Mouse (Mus musculus) MEL (cell line): ENCODE measurements at regions not wholly inside any gene's neighbourhood (a gene's known extent, or its start where the extent isn't known, plus 50 kb on each side); places are given as distances from the start of the nearest gene placed in this dataset.

Source experiments
- DNase-seq: peaks from one replicate; pipeline ENCODE4 v3.0.0; 2011; ENCODE audit warnings: low read depth, low spot score
- H3K27ac ChIP-seq: 2 replicates; pipeline ENCODE4 v1.5.1; 2012; ENCODE audit warnings: low read depth, mild to moderate bottlenecking, control low read depth, low read length, moderate library complexity; ENCODE audit not compliant: control insufficient read depth
- H3K27me3 ChIP-seq, 2 experiments: fragments of 150-350 bp in 1 of 2; sonication (generic) in 1 of 2; 2 replicates each; pipeline ENCODE4 v1.6.1; 2012; ENCODE audit warnings: low read length in 2 of 2, mild to moderate bottlenecking in 2 of 2, improper control_type of control experiment in 1 of 2, moderate library complexity in 1 of 2; ENCODE audit not compliant: insufficient read depth in 2 of 2, control insufficient read depth in 1 of 2
- H3K36me3 ChIP-seq, 2 experiments: 2 replicates each; pipeline ENCODE4 v1.6.1; 2012 to 2014; ENCODE audit warnings: low read length in 2 of 2, improper control_type of control experiment in 1 of 2, inconsistent platforms in 1 of 2, mild to moderate bottlenecking in 1 of 2; ENCODE audit not compliant: insufficient read depth in 2 of 2, control insufficient read depth in 1 of 2
- H3K4me1 ChIP-seq, 2 experiments: fragments of 150-350 bp in 1 of 2; sonication (generic) in 1 of 2; 2 replicates each; pipeline ENCODE4 v1.6.1; 2012; ENCODE audit warnings: low read length in 2 of 2, improper control_type of control experiment in 1 of 2, mild to moderate bottlenecking in 1 of 2; ENCODE audit not compliant: insufficient read depth in 2 of 2, control insufficient read depth in 1 of 2
- H3K4me3 ChIP-seq, 2 experiments: fragments of 150-350 bp in 1 of 2; sonication (generic) in 1 of 2; 2 replicates each; pipeline ENCODE4 v1.5.1; 2012; ENCODE audit warnings: low read depth in 2 of 2, low read length in 2 of 2, mild to moderate bottlenecking in 2 of 2, moderate library complexity in 2 of 2, control low read depth in 1 of 2, improper control_type of control experiment in 1 of 2; ENCODE audit not compliant: control insufficient read depth in 1 of 2, insufficient read depth in 1 of 2
- H3K79me2 ChIP-seq: 2 replicates; pipeline ENCODE4 v1.6.1; 2012; ENCODE audit warnings: mild to moderate bottlenecking, low read length, moderate library complexity; ENCODE audit not compliant: control insufficient read depth, poor library complexity, insufficient read depth
- H3K9ac ChIP-seq: 2 replicates; pipeline ENCODE4 v1.6.1; 2012; ENCODE audit warnings: low read depth, mild to moderate bottlenecking, control low read depth, low read length, moderate library complexity; ENCODE audit not compliant: control insufficient read depth, poor library complexity, severe bottlenecking
- H3K9me3 ChIP-seq: fragments of 150-350 bp; sonication (generic); replicated peaks from 2 replicates; pipeline ENCODE4 v1.6.1; 2012; ENCODE audit warnings: mild to moderate bottlenecking, low read length, improper control_type of control experiment, moderate library complexity; ENCODE audit not compliant: insufficient read depth
- BHLHE40 ChIP-seq: IDR thresholded peaks from 2 replicates; pipeline ENCODE4 v1.6.1; 2012; ENCODE audit warnings: low read depth, mild to moderate bottlenecking, inconsistent platforms, low read length, improper control_type of control experiment, borderline replicate concordance
- CHD1 ChIP-seq: IDR thresholded peaks from 2 replicates; pipeline ENCODE4 v1.6.1; 2012; ENCODE audit warnings: low read depth, mild to moderate bottlenecking, inconsistent platforms, low read length, improper control_type of control experiment
- CHD2 ChIP-seq: IDR thresholded peaks from 2 replicates; pipeline ENCODE4 v1.6.1; 2011; ENCODE audit warnings: low read length, improper control_type of control experiment
- EP300 ChIP-seq, 2 experiments: IDR thresholded peaks; 2 replicates each; pipeline ENCODE4 v1.6.1; 2011; ENCODE audit warnings: improper control_type of control experiment in 2 of 2, low read length in 2 of 2, low read depth in 1 of 2, mild to moderate bottlenecking in 1 of 2
- ETS1 ChIP-seq: IDR thresholded peaks from 2 replicates; pipeline ENCODE4 v1.6.1; 2012; ENCODE audit warnings: low read depth, mild to moderate bottlenecking, inconsistent platforms, low read length, improper control_type of control experiment, moderate library complexity
- GABPA ChIP-seq: IDR thresholded peaks from 2 replicates; pipeline ENCODE4 v1.6.1; 2012; ENCODE audit warnings: low read depth, mild to moderate bottlenecking, inconsistent platforms, low read length, improper control_type of control experiment, moderate library complexity
- GATA1 ChIP-seq: IDR thresholded peaks from 2 replicates; pipeline ENCODE4 v1.6.1; 2011; ENCODE audit warnings: low read depth, low read length, improper control_type of control experiment
- MAZ ChIP-seq: IDR thresholded peaks from 2 replicates; pipeline ENCODE4 v1.6.1; 2012; ENCODE audit warnings: low read depth, mild to moderate bottlenecking, inconsistent platforms, low read length, improper control_type of control experiment
- NRF1 ChIP-seq: IDR thresholded peaks from 2 replicates; pipeline ENCODE4 v1.6.1; 2014; ENCODE audit warnings: low read depth, mild to moderate bottlenecking, inconsistent platforms, low read length, improper control_type of control experiment, moderate library complexity; ENCODE audit not compliant: poor library complexity, insufficient read depth, severe bottlenecking
- RAD21 ChIP-seq: IDR thresholded peaks from 2 replicates; pipeline ENCODE4 v1.6.1; 2011; ENCODE audit warnings: mild to moderate bottlenecking, low read depth, low read length, improper control_type of control experiment
- RCOR1 ChIP-seq: IDR thresholded peaks from 2 replicates; pipeline ENCODE4 v1.6.1; 2012; ENCODE audit warnings: low read depth, mild to moderate bottlenecking, inconsistent platforms, low read length, improper control_type of control experiment
- SMC3 ChIP-seq: IDR thresholded peaks from 2 replicates; pipeline ENCODE4 v1.6.1; 2011; ENCODE audit warnings: low read depth, low read length, improper control_type of control experiment
- TAL1 ChIP-seq: IDR thresholded peaks from 2 replicates; pipeline ENCODE4 v1.6.1; 2012; ENCODE audit warnings: mild to moderate bottlenecking, inconsistent platforms, low read length, moderate library complexity, mixed read lengths
- TBP ChIP-seq: IDR thresholded peaks from 2 replicates; pipeline ENCODE4 v1.8.0; 2011; ENCODE audit warnings: low read depth, low read length, improper control_type of control experiment
- TCF12 ChIP-seq: IDR thresholded peaks from 2 replicates; pipeline ENCODE4 v1.6.1; 2014; ENCODE audit warnings: low read depth, mild to moderate bottlenecking, inconsistent platforms, low read length, improper control_type of control experiment, moderate library complexity
- UBTF ChIP-seq: IDR thresholded peaks from 2 replicates; pipeline ENCODE4 v1.6.1; 2012; ENCODE audit warnings: low read depth, mild to moderate bottlenecking, inconsistent platforms, low read length, improper control_type of control experiment, moderate library complexity, borderline replicate concordance; ENCODE audit not compliant: insufficient read depth
- USF1 ChIP-seq: IDR thresholded peaks from 2 replicates; pipeline ENCODE4 v1.6.1; 2014; ENCODE audit warnings: low read depth, mild to moderate bottlenecking, inconsistent platforms, low read length, improper control_type of control experiment, moderate library complexity
- ZMIZ1 ChIP-seq: IDR thresholded peaks from 2 replicates; pipeline ENCODE4 v1.6.1; 2012; ENCODE audit warnings: low read depth, mild to moderate bottlenecking, inconsistent platforms, low read length, improper control_type of control experiment, moderate library complexity
- ZNF384 ChIP-seq: IDR thresholded peaks from 2 replicates; pipeline ENCODE4 v1.6.1; 2012; ENCODE audit warnings: low read depth, mild to moderate bottlenecking, inconsistent platforms, low read length, improper control_type of control experiment

- Histone ChIP-seq H3K36me3 (no peaks in the 10 kb centered on the region), H3K9ac (no peak overlapping the region), H3K4me3 (no peak overlapping the region), H3K79me2 (no peaks in the 10 kb centered on the region), H3K27me3 (no peaks in the 10 kb centered on the region), H3K27ac (no peak overlapping the region), H3K9me3 (no peaks in the 10 kb centered on the region), H3K4me1 (no peaks in the 10 kb centered on the region)
- no peak for DNase-seq
- TF ChIP-seq TCF12 (no peak), GABPA (no peak), MAZ (no peak)
These were observed 75.3 kb upstream of the Ypel5 start for GRCm38 (mm10) chr17:72760937-72761336.

GRCm38 (mm10) chr17:72746411-72746810 is 89.8 kb upstream of the Ypel5 start:
- DNase-seq: no peak
- no peak overlapping the region for H3K9ac ChIP-seq
- H3K9me3 ChIP-seq: no peaks in the 10 kb centered on the region
- H3K27me3 ChIP-seq: no peaks in the 10 kb centered on the region
- no peaks in the 10 kb centered on the region for H3K4me1 ChIP-seq
- no peak overlapping the region for H3K4me3 ChIP-seq
- H3K36me3 ChIP-seq: no peaks in the 10 kb centered on the region
- H3K79me2 ChIP-seq: no peaks in the 10 kb centered on the region
- TF ChIP-seq ZMIZ1: no peak
- no peak for TF ChIP-seq UBTF
- no peak for TF ChIP-seq TAL1
- no peak for TF ChIP-seq USF1
- TF ChIP-seq EP300 (IDR thresholded peaks at IDR 0.05; ENCODE audit: low read depth in 1 of 2, low read length in 2 of 2): no peak
- no peak for TF ChIP-seq SMC3
- no peak for TF ChIP-seq CHD2
- TF ChIP-seq, all 39 proteins: peak for 0
- no peak overlapping the region for H3K27ac ChIP-seq

- H3K9me3 ChIP-seq: no peaks in the 10 kb centered on the region
- no peaks in the 10 kb centered on the region for H3K79me2 ChIP-seq
- no peak overlapping the region for H3K9ac ChIP-seq
- no peaks in the 10 kb centered on the region for H3K36me3 ChIP-seq
- TF ChIP-seq ZNF384 (no peak), NRF1 (no peak), ETS1 (no peak), RAD21 (no peak), BHLHE40 (no peak), GABPA (no peak), CHD1 (no peak), RCOR1 (no peak), GATA1 (no peak), TBP (no peak), SMC3 (no peak)
- H3K4me3 ChIP-seq: no peak overlapping the region
- no peaks in the 10 kb centered on the region for H3K4me1 ChIP-seq
- no peak overlapping the region for H3K27ac ChIP-seq
- H3K27me3 ChIP-seq: no peaks in the 10 kb centered on the region
- DNase-seq: no peak
These were observed 103.2 kb upstream of the Ypel5 start for GRCm38 (mm10) chr17:72733006-72733405.
